Mouse (Mus musculus) cerebellum, postnatal 14 days (tissue): ENCODE results near the gene Ang2.
A peak's percentile ranks its signal among the peaks of the same experiment; 100 is the strongest.

Experiments used
- DNase-seq, 2 experiments: peaks; one replicate each; pipeline ENCODE4 v3.0.0; 2021; ENCODE audit warnings: mixed read lengths in 2 of 2

The Ang2 gene

DNA sequence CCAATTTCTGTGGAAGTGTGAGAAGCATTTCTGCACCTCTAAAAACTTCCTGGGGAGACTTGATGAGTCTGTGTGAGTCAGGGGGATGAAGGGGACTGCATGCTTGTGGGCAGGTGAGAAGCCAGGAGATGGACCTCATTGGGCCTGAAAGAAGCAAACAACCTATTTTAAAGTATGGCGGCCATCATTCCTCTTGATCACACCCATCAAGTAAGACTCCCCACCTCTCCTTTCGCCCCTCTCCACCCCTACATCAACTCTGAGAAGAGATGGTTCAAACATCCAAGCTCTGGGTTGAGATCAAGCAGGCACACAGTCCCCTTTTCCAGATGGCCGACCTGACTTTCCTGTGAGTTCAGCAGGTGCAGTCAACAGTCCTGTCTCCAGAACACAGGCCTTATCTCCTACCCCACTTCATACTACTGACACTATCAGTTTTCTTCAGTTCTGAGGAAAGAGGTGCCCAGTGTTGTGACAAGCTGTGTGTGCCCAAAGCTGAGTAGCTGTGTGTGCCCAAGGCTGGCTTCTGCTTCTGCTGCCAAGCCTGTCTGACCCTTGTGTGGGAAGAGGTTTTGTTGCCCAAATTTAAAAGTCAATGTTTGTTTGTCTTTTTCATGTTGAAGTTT, 48.6 kb downstream of the Ang2 start:
- DNase-seq = no peak

GRCm38 (mm10) chr14:51149164-51149563, 49.8 kb downstream of the Ang2 start:
- DNase-seq = no peak

DNA sequence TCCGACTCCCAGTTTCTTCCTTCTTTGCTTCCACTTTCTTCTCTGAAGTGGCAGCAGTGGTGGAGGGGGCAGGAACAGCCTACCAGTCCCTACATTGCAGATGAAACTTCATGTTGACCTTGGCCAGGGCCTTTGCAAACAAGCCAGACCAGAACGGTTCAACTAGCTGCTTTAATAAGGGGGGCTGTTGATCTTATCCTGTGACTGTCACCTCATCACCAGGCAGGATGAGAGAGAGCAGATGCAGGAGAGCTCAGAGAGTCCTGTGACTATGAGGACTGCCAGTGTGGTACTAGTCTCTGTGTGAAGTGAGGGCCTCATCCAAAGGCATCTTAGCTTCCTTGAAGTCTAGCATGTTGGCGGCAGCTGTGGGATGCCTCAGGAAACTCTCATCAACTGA, 50.9 kb downstream of the Ang2 start:
- no peak for DNase-seq

DNA sequence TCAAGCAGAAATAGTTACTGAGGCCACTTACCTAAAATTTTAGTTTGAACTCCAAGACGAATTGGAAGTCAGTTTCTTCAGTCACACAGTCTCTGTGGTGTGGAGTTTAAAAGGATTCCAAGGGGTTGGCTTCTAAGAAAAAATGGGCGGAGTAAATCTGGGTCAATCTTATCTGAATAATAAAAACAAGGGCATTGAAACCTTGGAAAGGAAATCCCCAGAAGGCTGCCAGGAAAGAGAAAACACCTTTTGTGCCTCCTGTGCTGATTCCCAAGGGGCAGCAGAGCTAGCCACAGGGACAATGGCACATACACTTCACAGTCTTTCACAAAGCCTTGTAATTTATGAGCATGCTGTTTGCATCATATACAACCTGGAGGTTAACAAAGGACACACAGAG, 52.3 kb downstream of the Ang2 start, which contains the start of gene Rnase1:
Rnase1 (minus strand) TSS at position 101 of the 400 bp plus-strand sequence.
- no peak for DNase-seq

- DNase-seq = peak; percentile 20 to 55
Observed at GRCm38 (mm10) chr14:51145521-51145920, 53.4 kb downstream of the Ang2 start.
